8 mouse cellular contexts compared by ENCODE assay signal in the genomic region with DNA sequence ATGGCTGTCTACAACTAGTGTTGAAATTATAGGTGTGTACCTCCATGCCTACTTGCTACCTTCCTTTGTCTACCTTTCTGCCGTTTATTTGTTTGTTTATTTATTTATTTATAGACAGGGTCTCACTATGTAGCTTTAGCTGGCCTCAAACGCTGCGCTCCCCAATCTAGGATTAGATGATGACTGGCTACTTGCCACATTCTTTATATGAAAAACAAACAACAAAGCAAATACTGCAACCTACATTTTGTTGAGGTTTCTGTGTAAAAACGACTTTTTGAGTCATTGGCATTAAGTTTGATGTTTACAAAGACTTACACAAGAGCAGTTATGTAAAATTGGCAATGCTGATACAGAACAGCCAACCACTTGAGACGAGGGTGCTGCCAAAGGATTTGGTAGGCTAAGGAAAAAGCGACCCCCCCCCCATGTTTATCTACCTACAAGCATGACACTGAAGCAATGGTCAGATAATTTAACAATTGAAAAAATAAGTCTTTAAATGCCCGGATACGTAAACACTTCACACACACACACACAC. TPM values are rescaled to one million over a fixed set of nuclear protein-coding genes. Genes with fewer than 3 reads are reported as not detected.
DNase-seq lines count a peak whose midpoint lies in the region; ATAC-seq and TF ChIP-seq lines count a peak whose summit lies in the region.

No protein-coding gene starts in this region.

- H3K9ac ChIP-seq in kidney, embryonic 15.5 days, result 0 out of 2 replicates have a peak overlapping the region, but pooled peaks have one; percentile 89
- no peak overlapping the region for H3K9ac ChIP-seq in hindbrain, postnatal 0 days (replicated peaks; ENCODE audit: low read length)
- H3K9ac ChIP-seq in midbrain, embryonic 15.5 days, result no peak overlapping the region

- H3K4me3 ChIP-seq in kidney, embryonic 15.5 days (replicated peaks), result peak overlapping the region; percentile 72
- H3K4me3 ChIP-seq in bone marrow macrophage, adult 2 months (ENCODE audit: insufficient read depth, low read length), result peak overlapping the region; percentile 78
- H3K4me3 ChIP-seq in hindbrain, postnatal 0 days (ENCODE audit: low read length), result peak overlapping the region; percentile 98; the same call in 1 of the 2 replicates
- peak overlapping the region; percentile 66 for H3K4me3 ChIP-seq in midbrain, embryonic 15.5 days
- no peak overlapping the region for H3K4me3 ChIP-seq in thymus, adult 2 months (ENCODE audit: control insufficient read depth, insufficient read depth, low read length)

- no peaks in the 10 kb centered on the region for H3K27me3 ChIP-seq in kidney, embryonic 15.5 days
- H3K27me3 ChIP-seq in hindbrain, postnatal 0 days (ENCODE audit: insufficient read depth, low read length), result no peaks in the 10 kb centered on the region
- H3K27me3 ChIP-seq in midbrain, embryonic 15.5 days (replicated peaks), result no peaks in the 10 kb centered on the region
- H3K27me3 ChIP-seq in thymus, adult 2 months (ENCODE audit: control insufficient read depth, insufficient read depth, low read length), result no peaks in the 10 kb centered on the region

- H3K36me3 ChIP-seq in kidney, embryonic 15.5 days, result peaks cover 17% of the 10 kb centered on the region
- peaks cover 3% of the 10 kb centered on the region; the same call in 1 of the 2 replicates for H3K36me3 ChIP-seq in hindbrain, postnatal 0 days (ENCODE audit: insufficient read depth, low read length)
- peaks cover 7% of the 10 kb centered on the region for H3K36me3 ChIP-seq in midbrain, embryonic 15.5 days (replicated peaks)
- peaks cover 19% of the 10 kb centered on the region for H3K36me3 ChIP-seq in thymus, adult 2 months (ENCODE audit: control insufficient read depth, insufficient read depth, low read length)

- DNase-seq in kidney, adult 8-10 months, result no peak
- no peak for DNase-seq in hindbrain, postnatal 0 days (ENCODE audit: low spot score)
- no peak for DNase-seq in left cerebral cortex, adult 8-10 months (ENCODE audit: low spot score in 2 of 2)
- DNase-seq in thymus, adult 2 months, result no peak
- no peak for DNase-seq in cerebellum, postnatal 10 days

- TF ChIP-seq CTCF in bone marrow macrophage, adult 2 months (IDR thresholded peaks at IDR 0.05; ENCODE audit: low read depth, low read length), result no peak
- no peak for TF ChIP-seq CTCF in hindbrain, postnatal 0 days (IDR thresholded peaks at IDR 0.05; ENCODE audit: low read depth)
- TF ChIP-seq CTCF in thymus, adult 2 months (IDR thresholded peaks at IDR 0.05; ENCODE audit: borderline replicate concordance, control insufficient read depth, extremely low read depth, insufficient read depth, low read length, poor library complexity), result no peak

- WGBS in kidney, embryonic 15.5 days, result 58% methylated on average over 8 of the region's 8 CpGs
- 50% methylated on average over 8 of the region's 8 CpGs for WGBS in hindbrain, postnatal 0 days
- 68% methylated on average over 8 of the region's 8 CpGs for WGBS in midbrain, embryonic 15.5 days
- WGBS in thymus, adult 2 months, result 56% methylated on average over 8 of the region's 8 CpGs

- H3K9me3 ChIP-seq in kidney, embryonic 15.5 days (replicated peaks), result no peaks in the 10 kb centered on the region
- no peaks in the 10 kb centered on the region for H3K9me3 ChIP-seq in hindbrain, postnatal 0 days (ENCODE audit: low read length)
- no peaks in the 10 kb centered on the region for H3K9me3 ChIP-seq in midbrain, embryonic 15.5 days

- H3K27ac ChIP-seq in kidney, embryonic 15.5 days, result no peak overlapping the region
- no peak overlapping the region for H3K27ac ChIP-seq in bone marrow macrophage, adult 2 months (ENCODE audit: insufficient read depth, low read depth, low read length)
- no peak overlapping the region for H3K27ac ChIP-seq in hindbrain, postnatal 0 days
- H3K27ac ChIP-seq in midbrain, embryonic 15.5 days, result no peak overlapping the region
- no peak overlapping the region for H3K27ac ChIP-seq in thymus, adult 2 months (ENCODE audit: control insufficient read depth, insufficient read depth, low read length)

- ATAC-seq in kidney, embryonic 15.5 days (replicated peaks; ENCODE audit: low FRiP score), result no peak
- no peak for ATAC-seq in hindbrain, postnatal 0 days
- no peak for ATAC-seq in midbrain, embryonic 15.5 days (replicated peaks)

- no peak for TF ChIP-seq POLR2A in bone marrow macrophage, adult 2 months (IDR thresholded peaks at IDR 0.05; ENCODE audit: borderline replicate concordance, low read depth, low read length)
- no peak for TF ChIP-seq POLR2A in thymus, adult 2 months (IDR thresholded peaks at IDR 0.05; ENCODE audit: control insufficient read depth, extremely low read depth, insufficient read depth, low read length, poor library complexity)

- H3K4me2 ChIP-seq in kidney, embryonic 15.5 days, result peak overlapping the region; percentile 69
- peak overlapping the region; percentile 89 for H3K4me2 ChIP-seq in hindbrain, postnatal 0 days (ENCODE audit: low read depth, low read length)
- peak overlapping the region; percentile 72 for H3K4me2 ChIP-seq in midbrain, embryonic 15.5 days

- peaks cover 52% of the 10 kb centered on the region for H3K4me1 ChIP-seq in kidney, embryonic 15.5 days
- H3K4me1 ChIP-seq in bone marrow macrophage, adult 2 months (ENCODE audit: control insufficient read depth, insufficient read depth, low read length), result peaks cover 13% of the 10 kb centered on the region
- H3K4me1 ChIP-seq in hindbrain, postnatal 0 days (ENCODE audit: insufficient read depth, low read length), result peaks cover 18% of the 10 kb centered on the region
- H3K4me1 ChIP-seq in midbrain, embryonic 15.5 days, result peaks cover 39% of the 10 kb centered on the region
- H3K4me1 ChIP-seq in thymus, adult 2 months (replicated peaks; ENCODE audit: control insufficient read depth, insufficient read depth, low read length), result peaks cover 15% of the 10 kb centered on the region

RNA-seq across cellular contexts. Expression of a gene that starts 2.2 kb away (rescaled TPM):
- polyA plus RNA-seq in kidney, embryonic 15.5 days (2015; fragmentation: Nextera tagmentation; extraction: Ambion mirVana), result 26.4 and 31.9 TPM in 2 replicates
- 15.0 and 20.6 TPM in 2 replicates for polyA plus RNA-seq in bone marrow macrophage, adult 2 months (2012; ENCODE audit: insufficient read depth, insufficient read length, missing spikeins)
- total RNA-seq in hindbrain, postnatal 0 days (2014; rRNA removed), result 48.8 and 54.5 TPM in 2 replicates
- polyA plus RNA-seq in hindbrain, postnatal 0 days (2015; fragmentation: Nextera tagmentation; extraction: Ambion mirVana), result 39.1 and 42.2 TPM in 2 replicates
- polyA plus RNA-seq in midbrain, embryonic 15.5 days (2015; fragmentation: Nextera tagmentation; extraction: Ambion mirVana), result 49.5 and 55.4 TPM in 2 replicates
- 10 to 100 TPM; 20.1 to 26.8 (median 22.0) TPM for total RNA-seq in left cerebral cortex, adult 8-10 months (2022)
- 28.6 and 31.3 TPM in 2 replicates for polyA plus RNA-seq in thymus, adult 2 months (2012; rRNA removed)

RNA-seq across cellular contexts. Expression of a gene that starts 2.5 kb away (rescaled TPM):
- polyA plus RNA-seq in kidney, embryonic 15.5 days (2015; fragmentation: Nextera tagmentation; extraction: Ambion mirVana), result 788 and 840 TPM in 2 replicates
- polyA plus RNA-seq in bone marrow macrophage, adult 2 months (2012; ENCODE audit: insufficient read depth, insufficient read length, missing spikeins), result 433 and 488 TPM in 2 replicates
- 337 and 384 TPM in 2 replicates for total RNA-seq in hindbrain, postnatal 0 days (2014; rRNA removed)
- polyA plus RNA-seq in hindbrain, postnatal 0 days (2015; fragmentation: Nextera tagmentation; extraction: Ambion mirVana), result 371 and 412 TPM in 2 replicates
- 635 and 653 TPM in 2 replicates for polyA plus RNA-seq in midbrain, embryonic 15.5 days (2015; fragmentation: Nextera tagmentation; extraction: Ambion mirVana)
- total RNA-seq in left cerebral cortex, adult 8-10 months (2022), result 100 to 1,000 TPM; 291 to 340 (median 310) TPM
- 1,137 and 1,289 TPM in 2 replicates for polyA plus RNA-seq in thymus, adult 2 months (2012; rRNA removed)

RNA-seq across cellular contexts. Expression of a gene that starts 31.4 kb away (rescaled TPM):
- polyA plus RNA-seq in kidney, embryonic 15.5 days (2015; fragmentation: Nextera tagmentation; extraction: Ambion mirVana), result 33.1 and 34.6 TPM in 2 replicates
- 42.0 and 44.9 TPM in 2 replicates for polyA plus RNA-seq in bone marrow macrophage, adult 2 months (2012; ENCODE audit: insufficient read depth, insufficient read length, missing spikeins)
- total RNA-seq in hindbrain, postnatal 0 days (2014; rRNA removed), result 38.1 and 40.2 TPM in 2 replicates
- 16.3 and 17.3 TPM in 2 replicates for polyA plus RNA-seq in hindbrain, postnatal 0 days (2015; fragmentation: Nextera tagmentation; extraction: Ambion mirVana)
- polyA plus RNA-seq in midbrain, embryonic 15.5 days (2015; fragmentation: Nextera tagmentation; extraction: Ambion mirVana), result 25.2 and 26.1 TPM in 2 replicates
- total RNA-seq in left cerebral cortex, adult 8-10 months (2022), result 10 to 100 TPM; 71.8 to 78.4 (median 75.3) TPM
- polyA plus RNA-seq in thymus, adult 2 months (2012; rRNA removed), result 24.9 and 27.3 TPM in 2 replicates

RNA-seq across cellular contexts. Expression of a gene that starts 38.6 kb away (rescaled TPM):
- 2.8 and 4.2 TPM in 2 replicates for polyA plus RNA-seq in kidney, embryonic 15.5 days (2015; fragmentation: Nextera tagmentation; extraction: Ambion mirVana)
- polyA plus RNA-seq in bone marrow macrophage, adult 2 months (2012; ENCODE audit: insufficient read depth, insufficient read length, missing spikeins), result not detected in 2 replicates
- total RNA-seq in hindbrain, postnatal 0 days (2014; rRNA removed), result 4.7 and 4.8 TPM in 2 replicates
- polyA plus RNA-seq in hindbrain, postnatal 0 days (2015; fragmentation: Nextera tagmentation; extraction: Ambion mirVana), result 4.5 and 4.7 TPM in 2 replicates
- 0.77 and 1.3 TPM in 2 replicates for polyA plus RNA-seq in midbrain, embryonic 15.5 days (2015; fragmentation: Nextera tagmentation; extraction: Ambion mirVana)
- total RNA-seq in left cerebral cortex, adult 8-10 months (2022), result 10 to 100 TPM; 49.0 to 60.5 (median 53.2) TPM
- 5.1 and 6.5 TPM in 2 replicates for polyA plus RNA-seq in thymus, adult 2 months (2012; rRNA removed)

RNA-seq across cellular contexts. Expression of a gene that starts 55.5 kb away (rescaled TPM):
- polyA plus RNA-seq in kidney, embryonic 15.5 days (2015; fragmentation: Nextera tagmentation; extraction: Ambion mirVana), result 190 and 191 TPM in 2 replicates
- polyA plus RNA-seq in bone marrow macrophage, adult 2 months (2012; ENCODE audit: insufficient read depth, insufficient read length, missing spikeins), result not detected in 2 replicates
- 15.0 and 15.7 TPM in 2 replicates for total RNA-seq in hindbrain, postnatal 0 days (2014; rRNA removed)
- polyA plus RNA-seq in hindbrain, postnatal 0 days (2015; fragmentation: Nextera tagmentation; extraction: Ambion mirVana), result 22.7 and 24.2 TPM in 2 replicates
- 9.3 and 10.3 TPM in 2 replicates for polyA plus RNA-seq in midbrain, embryonic 15.5 days (2015; fragmentation: Nextera tagmentation; extraction: Ambion mirVana)
- 1 to 10 TPM; 4.0 to 7.2 (median 5.3) TPM for total RNA-seq in left cerebral cortex, adult 8-10 months (2022)
- polyA plus RNA-seq in thymus, adult 2 months (2012; rRNA removed), result 56.7 and 74.0 TPM in 2 replicates
